Mouse (Mus musculus) hematopoietic stem cell, adult 5-6 weeks (primary cell): ENCODE results near the gene Wfikkn1. TPM values are rescaled to one million over a fixed set of nuclear protein-coding genes. Genes with fewer than 3 reads are reported as not detected.

Experiments
- ATAC-seq, 2 experiments: fragments of 125-278 bp in 1 of 2; replicated peaks in 1 of 2; 2 replicates each; pipeline ENCODE4 v1.8.0; 2016 to 2017; ENCODE audit warnings: inconsistent platforms in 2 of 2, mild to moderate bottlenecking in 2 of 2, moderate number of reproducible peaks in 2 of 2, low read depth in 1 of 2, moderate TSS enrichment in 1 of 2; ENCODE audit not compliant: low FRiP score in 2 of 2, poor library complexity in 2 of 2, severe bottlenecking in 2 of 2, insufficient read depth in 1 of 2, low TSS enrichment in 1 of 2
- total RNA-seq: library from RNA; stranded (forward); fragments of 172-1452, 232-1000 nt; gene quantifications from 2 replicates; pipeline ENCODE4 v1.2.3, GENCODE M21; 2017

Wfikkn1 gene
- total RNA-seq = 0.79 and 1.1 TPM in 2 replicates

GRCm38 (mm10) chr17:25880196-25880910 is at the start of gene Wfikkn1:
Gene Wfikkn1, minus strand, starts transcription at chr17:25880858.
- ATAC-seq = no peak

GRCm38 (mm10) chr17:25925348-25925747 is 44.7 kb upstream of the Wfikkn1 start:
- no peak for ATAC-seq

- ATAC-seq = no peak
Observed at GRCm38 (mm10) chr17:25922120-25922519, 41.5 kb upstream of the Wfikkn1 start.

- peak; percentile 94 to 96 for ATAC-seq
Observed at GRCm38 (mm10) chr17:25919786-25920642, 39.4 kb upstream of the Wfikkn1 start.

GRCm38 (mm10) chr17:25919144-25919785 is 38.6 kb upstream of the Wfikkn1 start, which contains the start of gene Rab40c:
Gene Rab40c, minus strand, starts transcription at chr17:25919727.
- no peak for ATAC-seq

GRCm38 (mm10) chr17:25918037-25918750 is 37.5 kb upstream of the Wfikkn1 start:
- no peak for ATAC-seq

- ATAC-seq = no peak
Observed at GRCm38 (mm10) chr17:25916931-25917647, 36.4 kb upstream of the Wfikkn1 start.

GRCm38 (mm10) chr17:25914295-25914694 is 33.6 kb upstream of the Wfikkn1 start:
- ATAC-seq = no peak

- no peak for ATAC-seq
Observed at GRCm38 (mm10) chr17:25913877-25914275, 33.2 kb upstream of the Wfikkn1 start.

GRCm38 (mm10) chr17:25913186-25913876 is 32.7 kb upstream of the Wfikkn1 start:
- ATAC-seq = no peak

GRCm38 (mm10) chr17:25911816-25912215 is 31.2 kb upstream of the Wfikkn1 start:
- ATAC-seq = peak; percentile 56 to 65; a peak in 3 of 4 replicates

- ATAC-seq = no peak
Observed at GRCm38 (mm10) chr17:25907640-25908039, 27.0 kb upstream of the Wfikkn1 start.

GRCm38 (mm10) chr17:25903061-25903460 is 22.4 kb upstream of the Wfikkn1 start:
- 0 out of 4 replicates have a peak, but pooled peaks of 1 of the 2 experiments have one; percentile 22 for ATAC-seq

- no peak for ATAC-seq
Observed at GRCm38 (mm10) chr17:25900193-25900592, 19.5 kb upstream of the Wfikkn1 start.

- ATAC-seq = no peak
Observed at GRCm38 (mm10) chr17:25895891-25896290, 15.2 kb upstream of the Wfikkn1 start.

- ATAC-seq = no peak
Observed at GRCm38 (mm10) chr17:25895415-25895814, 14.8 kb upstream of the Wfikkn1 start.
